Mouse (Mus musculus) MEL (cell line): ENCODE results near the gene Cenpp. TPM values are rescaled to one million over a fixed set of nuclear protein-coding genes. Genes with fewer than 3 reads are reported as not detected.

Source experiments
- DNase-seq: peaks from one replicate; pipeline ENCODE4 v3.0.0; 2011; ENCODE audit warnings: low read depth, low spot score
- H3K27ac ChIP-seq: 2 replicates; pipeline ENCODE4 v1.5.1; 2012; ENCODE audit warnings: low read depth, mild to moderate bottlenecking, control low read depth, low read length, moderate library complexity; ENCODE audit not compliant: control insufficient read depth
- H3K27me3 ChIP-seq, 2 experiments: fragments of 150-350 bp in 1 of 2; sonication (generic) in 1 of 2; 2 replicates each; pipeline ENCODE4 v1.6.1; 2012; ENCODE audit warnings: low read length in 2 of 2, mild to moderate bottlenecking in 2 of 2, improper control_type of control experiment in 1 of 2, moderate library complexity in 1 of 2; ENCODE audit not compliant: insufficient read depth in 2 of 2, control insufficient read depth in 1 of 2
- H3K36me3 ChIP-seq, 2 experiments: 2 replicates each; pipeline ENCODE4 v1.6.1; 2012 to 2014; ENCODE audit warnings: low read length in 2 of 2, improper control_type of control experiment in 1 of 2, inconsistent platforms in 1 of 2, mild to moderate bottlenecking in 1 of 2; ENCODE audit not compliant: insufficient read depth in 2 of 2, control insufficient read depth in 1 of 2
- H3K4me1 ChIP-seq, 2 experiments: fragments of 150-350 bp in 1 of 2; sonication (generic) in 1 of 2; 2 replicates each; pipeline ENCODE4 v1.6.1; 2012; ENCODE audit warnings: low read length in 2 of 2, improper control_type of control experiment in 1 of 2, mild to moderate bottlenecking in 1 of 2; ENCODE audit not compliant: insufficient read depth in 2 of 2, control insufficient read depth in 1 of 2
- H3K4me3 ChIP-seq, 2 experiments: fragments of 150-350 bp in 1 of 2; sonication (generic) in 1 of 2; 2 replicates each; pipeline ENCODE4 v1.5.1; 2012; ENCODE audit warnings: low read depth in 2 of 2, low read length in 2 of 2, mild to moderate bottlenecking in 2 of 2, moderate library complexity in 2 of 2, control low read depth in 1 of 2, improper control_type of control experiment in 1 of 2; ENCODE audit not compliant: control insufficient read depth in 1 of 2, insufficient read depth in 1 of 2
- H3K79me2 ChIP-seq: 2 replicates; pipeline ENCODE4 v1.6.1; 2012; ENCODE audit warnings: mild to moderate bottlenecking, low read length, moderate library complexity; ENCODE audit not compliant: control insufficient read depth, poor library complexity, insufficient read depth
- H3K9ac ChIP-seq: 2 replicates; pipeline ENCODE4 v1.6.1; 2012; ENCODE audit warnings: low read depth, mild to moderate bottlenecking, control low read depth, low read length, moderate library complexity; ENCODE audit not compliant: control insufficient read depth, poor library complexity, severe bottlenecking
- H3K9me3 ChIP-seq: fragments of 150-350 bp; sonication (generic); replicated peaks from 2 replicates; pipeline ENCODE4 v1.6.1; 2012; ENCODE audit warnings: mild to moderate bottlenecking, low read length, improper control_type of control experiment, moderate library complexity; ENCODE audit not compliant: insufficient read depth
- CHD1 ChIP-seq: IDR thresholded peaks from 2 replicates; pipeline ENCODE4 v1.6.1; 2012; ENCODE audit warnings: low read depth, mild to moderate bottlenecking, inconsistent platforms, low read length, improper control_type of control experiment
- CHD2 ChIP-seq: IDR thresholded peaks from 2 replicates; pipeline ENCODE4 v1.6.1; 2011; ENCODE audit warnings: low read length, improper control_type of control experiment
- CTCF ChIP-seq, 3 experiments: IDR thresholded peaks in 2 of 3; conservative IDR thresholded peaks in 1 of 3; 2 replicates each; pipeline ENCODE4 v1.5.1; 2011 to 2012; ENCODE audit warnings: low read length in 3 of 3, low read depth in 2 of 3, mild to moderate bottlenecking in 2 of 3, improper control_type of control experiment in 1 of 3, inconsistent platforms in 1 of 3, mixed read lengths in 1 of 3, moderate library complexity in 1 of 3; ENCODE audit not compliant: control insufficient read depth in 1 of 3, insufficient read depth in 1 of 3, poor library complexity in 1 of 3, severe bottlenecking in 1 of 3
- E2F4 ChIP-seq: IDR thresholded peaks from 2 replicates; pipeline ENCODE4 v1.6.1; 2011; ENCODE audit warnings: low read depth, low read length, improper control_type of control experiment, borderline replicate concordance
- ELF1 ChIP-seq: IDR thresholded peaks from 2 replicates; pipeline ENCODE4 v1.6.1; 2014; ENCODE audit warnings: low read depth, mild to moderate bottlenecking, inconsistent platforms, low read length, improper control_type of control experiment, moderate library complexity
- EP300 ChIP-seq, 2 experiments: IDR thresholded peaks; 2 replicates each; pipeline ENCODE4 v1.6.1; 2011; ENCODE audit warnings: improper control_type of control experiment in 2 of 2, low read length in 2 of 2, low read depth in 1 of 2, mild to moderate bottlenecking in 1 of 2
- HCFC1 ChIP-seq: IDR thresholded peaks from 2 replicates; pipeline ENCODE4 v1.6.1; 2012; ENCODE audit warnings: low read depth, mild to moderate bottlenecking, inconsistent platforms, low read length, improper control_type of control experiment, moderate library complexity
- JUND ChIP-seq: IDR thresholded peaks from 2 replicates; pipeline ENCODE4 v1.6.1; 2011; ENCODE audit warnings: low read depth, mild to moderate bottlenecking, improper control_type of control experiment, low read length
- KAT2A ChIP-seq: conservative IDR thresholded peaks from 2 replicates; pipeline ENCODE4 v1.6.1; 2012; ENCODE audit warnings: low read depth, low read length, improper control_type of control experiment, inconsistent platforms
- MAFK ChIP-seq: IDR thresholded peaks from 2 replicates; pipeline ENCODE4 v1.6.1; 2011; ENCODE audit warnings: low read depth, mild to moderate bottlenecking, low read length, improper control_type of control experiment, borderline replicate concordance
- MAX ChIP-seq: IDR thresholded peaks from 2 replicates; pipeline ENCODE4 v1.6.1; 2011; ENCODE audit warnings: low read length, improper control_type of control experiment
- MAZ ChIP-seq: IDR thresholded peaks from 2 replicates; pipeline ENCODE4 v1.6.1; 2012; ENCODE audit warnings: low read depth, mild to moderate bottlenecking, inconsistent platforms, low read length, improper control_type of control experiment
- MXI1 ChIP-seq: IDR thresholded peaks from 2 replicates; pipeline ENCODE4 v1.6.1; 2011; ENCODE audit warnings: mild to moderate bottlenecking, low read depth, low read length, improper control_type of control experiment
- MYC ChIP-seq: IDR thresholded peaks from 2 replicates; pipeline ENCODE4 v1.6.1; 2011; ENCODE audit warnings: low read depth, mild to moderate bottlenecking, low read length, improper control_type of control experiment, moderate library complexity
- NRF1 ChIP-seq: IDR thresholded peaks from 2 replicates; pipeline ENCODE4 v1.6.1; 2014; ENCODE audit warnings: low read depth, mild to moderate bottlenecking, inconsistent platforms, low read length, improper control_type of control experiment, moderate library complexity; ENCODE audit not compliant: poor library complexity, insufficient read depth, severe bottlenecking
- POLR2A ChIP-seq, 2 experiments: IDR thresholded peaks; 2 replicates each; pipeline ENCODE4 v1.6.1; 2011 to 2012; ENCODE audit warnings: low read length in 2 of 2, mild to moderate bottlenecking in 2 of 2, control low read depth in 1 of 2, improper control_type of control experiment in 1 of 2, low read depth in 1 of 2, moderate library complexity in 1 of 2; ENCODE audit not compliant: control insufficient read depth in 1 of 2, insufficient read depth in 1 of 2, poor library complexity in 1 of 2
- POLR2AphosphoS2 ChIP-seq: IDR thresholded peaks from 2 replicates; pipeline ENCODE4 v1.6.1; 2011; ENCODE audit warnings: low read length, improper control_type of control experiment
- POLR2AphosphoS5 ChIP-seq: IDR thresholded peaks from 2 replicates; pipeline ENCODE4 v1.6.1; 2012; ENCODE audit warnings: low read depth, borderline replicate concordance, mild to moderate bottlenecking, inconsistent platforms, low read length, moderate library complexity, mixed read lengths
- RCOR1 ChIP-seq: IDR thresholded peaks from 2 replicates; pipeline ENCODE4 v1.6.1; 2012; ENCODE audit warnings: low read depth, mild to moderate bottlenecking, inconsistent platforms, low read length, improper control_type of control experiment
- SIN3A ChIP-seq: IDR thresholded peaks from 2 replicates; pipeline ENCODE4 v1.6.1; 2012; ENCODE audit warnings: low read length, improper control_type of control experiment, inconsistent platforms
- SMC3 ChIP-seq: IDR thresholded peaks from 2 replicates; pipeline ENCODE4 v1.6.1; 2011; ENCODE audit warnings: low read depth, low read length, improper control_type of control experiment
- TCF12 ChIP-seq: IDR thresholded peaks from 2 replicates; pipeline ENCODE4 v1.6.1; 2014; ENCODE audit warnings: low read depth, mild to moderate bottlenecking, inconsistent platforms, low read length, improper control_type of control experiment, moderate library complexity
- UBTF ChIP-seq: IDR thresholded peaks from 2 replicates; pipeline ENCODE4 v1.6.1; 2012; ENCODE audit warnings: low read depth, mild to moderate bottlenecking, inconsistent platforms, low read length, improper control_type of control experiment, moderate library complexity, borderline replicate concordance; ENCODE audit not compliant: insufficient read depth
- ZKSCAN1 ChIP-seq: IDR thresholded peaks from 2 replicates; pipeline ENCODE4 v1.6.1; 2012; ENCODE audit warnings: low read depth, mild to moderate bottlenecking, inconsistent platforms, low read length, improper control_type of control experiment, moderate library complexity
- ZMIZ1 ChIP-seq: IDR thresholded peaks from 2 replicates; pipeline ENCODE4 v1.6.1; 2012; ENCODE audit warnings: low read depth, mild to moderate bottlenecking, inconsistent platforms, low read length, improper control_type of control experiment, moderate library complexity
- ZNF384 ChIP-seq: IDR thresholded peaks from 2 replicates; pipeline ENCODE4 v1.6.1; 2012; ENCODE audit warnings: low read depth, mild to moderate bottlenecking, inconsistent platforms, low read length, improper control_type of control experiment
- polyA plus RNA-seq, 2 experiments: library from polyadenylated mRNA; stranded (reverse) in 1 of 2; unstranded in 1 of 2; fragments of >175 nt in 1 of 2; fragments of >200 nt in 1 of 2; gene quantifications; 2 replicates each; pipeline versions ENCODE4 v1.2.1 to v1.2.4; 2012; ENCODE audit warnings: low replicate concordance in 2 of 2, low read depth in 1 of 2; ENCODE audit not compliant: insufficient read length in 2 of 2, insufficient read depth in 1 of 2, missing spikeins in 1 of 2
- total RNA-seq: library from RNA; depleted of rRNA; stranded (reverse); fragments of 300-350 nt; gene quantifications from 2 replicates; pipeline ENCODE4 v1.2.3, GENCODE M21; 2012

Cenpp gene
- total and polyA plus RNA-seq, 3 experiments: 13.2 to 17.9 TPM; not detected in 1

GRCm38 (mm10) chr13:49682233-49682846 lies 29.8 kb upstream of the Cenpp start:
- Histone ChIP-seq H3K9me3 (no peaks in the 10 kb centered on the region), H3K27me3 (no peaks in the 10 kb centered on the region), H3K4me3 (peak overlapping the region; percentile 76 to 79), H3K4me1 (peaks cover 0 to 16% of the 10 kb centered on the region in 2 experiments; a peak in 3 of 4 replicates)
- no peak for DNase-seq
- TF ChIP-seq ZNF384 (no peak), JUND (0 out of 2 replicates have a peak, but pooled peaks have one; percentile 56), MXI1 (peak; percentile 48), POLR2AphosphoS5 (no peak; the same call in 1 of the 2 replicates), POLR2A (IDR thresholded peaks at IDR 0.05; ENCODE audit: control insufficient read depth in 1 of 2, insufficient read depth in 1 of 2, low read depth in 1 of 2, low read length in 2 of 2, poor library complexity in 1 of 2) (0 out of 4 replicates have a peak, but pooled peaks of 1 of the 2 experiments have one; percentile 59), EP300 (IDR thresholded peaks at IDR 0.05; ENCODE audit: low read depth in 1 of 2, low read length in 2 of 2) (no peak), MYC (no peak), CHD2 (no peak), MAX (no peak), TCF12 (no peak)
- TF ChIP-seq, all 39 proteins: peak for 3
- peak overlapping the region; percentile 72 for H3K27ac ChIP-seq
- peaks cover 18 to 31% of the 10 kb centered on the region in 2 experiments for H3K36me3 ChIP-seq
- H3K79me2 ChIP-seq: peaks cover 51% of the 10 kb centered on the region
- H3K9ac ChIP-seq: peak overlapping the region; percentile 85

GRCm38 (mm10) chr13:49681351-49682232 lies 29.0 kb upstream of the Cenpp start, which contains the start of gene Iars:
TSS of gene Iars (plus strand) at chr13:49682100.
- peak; percentile 99 for DNase-seq
- H3K27me3 ChIP-seq: no peaks in the 10 kb centered on the region
- H3K36me3 ChIP-seq: peaks cover 18 to 32% of the 10 kb centered on the region in 2 experiments
- peak within 1 kb of the TSS; percentile 88 for H3K9ac ChIP-seq
- peak within 1 kb of the TSS; percentile 76 to 79 for H3K4me3 ChIP-seq
- peaks cover 47% of the 10 kb centered on the region for H3K79me2 ChIP-seq
- H3K9me3 ChIP-seq: no peaks in the 10 kb centered on the region
- H3K27ac ChIP-seq: peak within 1 kb of the TSS; percentile 83
- peaks cover 0 to 16% of the 10 kb centered on the region in 2 experiments; a peak in 3 of 4 replicates for H3K4me1 ChIP-seq
- TF ChIP-seq UBTF (no peak), ZMIZ1 (peak; percentile 82; the same call in 1 of the 2 replicates), CTCF (IDR thresholded peaks at IDR 0.05 in 2 of 3, conservative IDR thresholded peaks at IDR 0.05 in 1 of 3; ENCODE audit: control insufficient read depth in 1 of 3, insufficient read depth in 1 of 3, low read depth in 2 of 3, low read length in 3 of 3, poor library complexity in 1 of 3, severe bottlenecking in 1 of 3) (no peak), MAFK (no peak), MAX (peak; percentile 99), E2F4 (no peak), KAT2A (peak; percentile 74; the same call in 1 of the 2 replicates), SMC3 (no peak), NRF1 (0 out of 2 replicates have a peak, but pooled peaks have one; percentile 32), POLR2A (IDR thresholded peaks at IDR 0.05; ENCODE audit: control insufficient read depth in 1 of 2, insufficient read depth in 1 of 2, low read depth in 1 of 2, low read length in 2 of 2, poor library complexity in 1 of 2) (peak; percentile 43 to 96), EP300 (IDR thresholded peaks at IDR 0.05; ENCODE audit: low read depth in 1 of 2, low read length in 2 of 2) (no peak), CHD1 (no peak), POLR2AphosphoS5 (peak; percentile 29; the same call in 1 of the 2 replicates), POLR2AphosphoS2 (peak; percentile 92), TCF12 (peak; percentile 58), SIN3A (peak; percentile 92), RCOR1 (no peak), MAZ (no peak), ELF1 (peak; percentile 56), JUND (no peak; the same call in 1 of the 2 replicates), HCFC1 (peak; percentile 89), MYC (peak; percentile 100), ZKSCAN1 (no peak), MXI1 (peak; percentile 97)
